Mouse (Mus musculus) v-Abl transformed pro-B cells (cell line): ENCODE measurements at regions not wholly inside any gene's neighbourhood (a gene's known extent, or its start where the extent isn't known, plus 50 kb on each side); places are given as distances from the start of the nearest gene placed in this dataset.

Experiments used
- in situ Hi-C, 2 experiments: fragments of 400-800 bp; cut with MboI; formaldehyde crosslinking; loops; one replicate each; pipeline ENCODE4 v1.15.1; 2025; ENCODE audit not compliant: unreplicated experiment in 2 of 2

- in situ Hi-C loops: loop anchor here in 1 of 2 experiments (25.0 kb wide), 2 partner anchors 728 to 1497 kb away; no protein-coding TSS in a partner anchor
Measured at GRCm38 (mm10) chr1:67640353-67640752, 517.5 kb downstream of the Cps1 start.

DNA sequence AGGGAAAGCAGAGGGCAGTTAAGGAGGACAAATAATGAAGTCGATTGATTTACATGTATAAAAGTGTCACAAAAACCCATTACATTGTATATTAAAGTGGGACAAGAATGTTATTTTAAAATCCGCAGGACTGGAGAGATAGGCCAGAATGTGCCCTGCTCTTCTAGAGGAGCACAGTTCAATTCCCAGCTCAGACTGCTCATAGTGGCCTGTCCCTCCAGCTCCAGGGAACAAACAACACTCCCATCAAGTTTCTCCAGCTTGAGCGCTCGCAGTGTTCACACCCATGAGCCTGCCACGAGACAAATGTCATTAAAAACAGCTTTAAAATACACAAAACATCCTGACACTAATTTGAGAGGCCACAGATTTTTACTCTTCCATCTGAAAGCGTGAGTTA is 517.9 kb downstream of the Cps1 start:
- in situ Hi-C loops: loop anchor here in 1 of 2 experiments (25.0 kb wide), 2 partner anchors 728 to 1497 kb away; no protein-coding TSS in a partner anchor

- in situ Hi-C loops: loop anchor here in 1 of 2 experiments (25.0 kb wide), 2 partner anchors 731 to 1494 kb away; no protein-coding TSS in a partner anchor
Measured at GRCm38 (mm10) chr1:67643627-67644026, 520.8 kb downstream of the Cps1 start.
